Mouse (Mus musculus): ENCODE results near the gene Gpr37l1.
A peak's percentile ranks its signal among the peaks of the same experiment; 100 is the strongest.
"Not testable (repeated sequence)": the region's sequence is repeated elsewhere in the genome, so short reads cannot be mapped to it uniquely, and the experiment has no call there.

The Gpr37l1 gene

DNA sequence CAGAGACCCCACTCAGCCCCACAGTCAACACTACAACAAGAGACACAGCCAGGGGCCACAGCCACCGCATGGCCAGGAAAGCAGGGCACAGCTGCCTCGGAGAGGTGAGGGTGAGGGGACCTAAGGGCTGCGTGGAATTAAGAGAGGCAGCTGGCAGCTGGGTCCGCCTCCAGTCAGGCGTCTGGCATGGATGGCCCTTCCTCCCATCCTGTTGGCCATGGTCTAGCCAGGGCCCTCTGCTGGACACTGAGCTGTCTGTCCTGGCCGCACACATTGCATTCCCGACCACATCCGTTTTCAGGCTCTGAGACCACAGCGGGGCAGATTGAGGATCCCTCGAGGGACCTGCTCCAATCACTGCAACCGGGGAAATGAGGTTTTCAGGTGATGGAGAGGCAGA lies at the start of gene Gpr37l1:
Gpr37l1 (minus strand) TSS at position 247 of the 400 bp plus-strand sequence.
- DNase-seq, result no peak

DNA sequence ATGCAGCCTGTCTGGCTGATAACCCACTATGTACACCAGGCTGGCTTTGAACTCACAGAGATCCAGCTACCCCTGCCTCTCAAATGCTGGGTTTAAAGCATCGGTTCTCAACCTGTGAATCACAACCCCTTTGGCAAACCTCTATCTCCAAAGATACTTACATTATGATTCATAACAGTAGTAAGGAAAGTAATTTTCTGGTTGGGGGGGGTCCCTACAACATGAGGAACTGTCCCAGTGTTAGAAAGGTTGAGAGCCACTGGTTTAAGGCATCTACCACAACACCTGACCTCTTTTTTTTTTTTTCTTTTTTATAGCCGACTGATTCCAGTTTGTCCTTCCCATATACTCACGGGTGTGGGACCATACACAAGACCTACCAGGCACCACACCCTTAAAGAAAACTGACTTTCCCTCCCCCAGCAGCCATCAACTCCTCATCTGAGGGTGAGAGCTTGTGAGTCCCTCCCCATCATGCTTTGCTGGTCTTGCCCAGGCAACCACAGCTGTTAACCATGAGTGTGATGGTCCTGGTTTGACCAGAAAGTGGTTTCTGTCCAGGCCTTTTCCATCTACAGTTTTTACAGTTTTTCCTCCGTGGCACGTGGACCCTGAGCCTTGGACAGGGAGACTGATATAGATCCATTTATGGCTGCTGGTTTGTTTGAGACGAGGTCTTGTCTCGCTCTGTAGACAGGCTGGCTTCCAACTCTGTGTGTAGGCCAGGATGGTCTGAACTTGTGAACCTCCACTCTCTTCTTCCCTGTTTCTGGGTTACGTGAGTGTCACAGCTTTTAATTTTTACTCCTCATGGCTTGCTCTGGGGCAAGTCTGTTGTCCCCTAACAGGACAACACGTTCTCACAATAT lies 46.5 kb upstream of the Gpr37l1 start:
- DNase-seq, result no peak

DNA sequence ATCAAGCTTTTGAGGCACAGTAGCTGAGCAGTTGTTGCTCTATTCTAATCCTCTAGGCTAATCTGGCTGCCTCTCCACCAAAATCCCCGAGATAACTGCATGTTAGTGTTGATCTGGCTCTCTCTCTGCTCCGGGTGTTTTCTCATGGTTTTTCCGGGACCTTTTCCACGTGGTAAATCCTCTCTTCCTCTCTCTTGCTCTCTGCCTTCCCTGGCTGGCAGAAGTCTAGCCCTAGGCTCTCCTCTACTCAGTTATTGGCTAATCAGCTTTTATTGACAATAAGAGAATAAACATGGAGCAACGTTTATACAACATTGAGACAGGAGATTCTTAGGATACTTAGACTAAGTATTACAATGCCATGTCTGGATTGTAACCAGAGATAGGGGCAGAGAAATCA lies 42.9 kb upstream of the Gpr37l1 start:
- no peak for DNase-seq

DNA sequence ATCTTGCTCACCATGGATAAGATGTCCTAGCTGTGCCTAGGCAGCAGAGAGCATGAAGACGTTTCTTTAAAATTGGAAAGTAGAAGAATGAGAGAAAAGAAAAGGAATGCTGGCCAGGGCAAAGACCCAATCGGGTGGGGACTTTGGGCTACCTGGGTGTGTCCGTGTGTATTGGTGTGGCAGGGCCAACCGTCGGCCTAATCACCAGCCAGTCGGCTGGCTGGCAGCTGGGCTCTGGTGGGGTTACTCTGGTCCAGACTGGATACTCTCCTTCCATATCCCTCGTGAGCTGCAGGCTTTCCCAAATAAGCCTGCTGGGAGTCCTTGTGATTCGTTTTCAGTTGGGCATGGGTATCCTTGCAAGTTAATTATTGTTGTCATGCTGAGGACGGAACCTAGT lies 41.2 kb upstream of the Gpr37l1 start:
- DNase-seq, result no peak

DNA sequence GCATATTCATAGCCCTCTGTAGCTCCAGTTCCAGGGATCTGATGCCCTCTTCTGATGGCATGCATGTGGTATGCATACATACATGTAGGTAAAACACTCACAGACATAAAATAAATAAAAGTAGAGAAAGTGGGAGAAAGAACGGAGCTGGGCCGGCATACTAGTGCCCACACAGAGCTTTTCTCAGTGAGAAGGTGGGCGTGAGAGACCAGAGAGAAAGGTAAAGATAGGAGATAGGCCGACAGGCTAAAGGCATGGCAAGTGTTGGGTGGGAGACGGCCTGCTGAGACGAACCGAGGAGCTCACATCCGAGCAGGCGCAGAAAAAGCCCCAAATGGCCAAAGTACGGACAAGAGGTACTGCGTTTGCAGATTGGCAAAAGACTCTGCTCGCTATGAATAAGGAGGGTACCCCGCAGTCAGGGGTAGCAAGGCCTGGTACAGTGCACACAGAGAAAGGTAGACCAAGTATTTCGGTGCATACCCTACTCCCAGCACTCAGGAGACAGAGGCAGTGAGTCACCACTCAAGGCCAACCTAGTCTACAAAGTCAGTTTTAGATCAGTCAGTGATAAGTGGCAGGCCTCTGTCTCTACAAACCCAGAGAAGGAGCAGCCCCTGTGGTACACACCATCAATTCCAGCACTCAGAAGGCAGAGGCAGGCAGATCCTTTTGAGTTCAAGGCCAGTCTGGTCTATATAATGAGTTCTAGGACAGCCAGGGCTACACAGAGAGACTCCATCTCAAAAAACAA lies 39.3 kb upstream of the Gpr37l1 start:
- no peak for DNase-seq

DNA sequence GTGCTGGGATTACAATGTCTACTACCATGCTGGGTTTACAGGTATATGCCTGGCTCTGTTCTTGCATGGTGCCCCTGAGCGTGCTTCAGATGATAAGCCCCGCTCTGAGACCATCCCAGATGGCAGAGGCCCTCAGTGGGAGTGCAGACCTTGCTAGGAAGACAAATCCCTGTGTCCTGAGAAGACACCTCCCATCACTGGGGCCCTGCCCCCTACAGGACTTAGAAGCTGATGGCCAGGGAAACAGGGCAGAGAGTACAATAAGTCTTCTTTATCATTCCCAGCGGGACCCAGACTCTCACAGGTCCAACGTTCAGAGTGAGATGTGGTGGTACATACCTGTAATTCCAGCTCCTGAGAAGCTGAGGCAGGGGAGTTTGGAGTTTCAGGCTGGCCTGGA lies 37.8 kb upstream of the Gpr37l1 start:
- DNase-seq, result no peak

DNA sequence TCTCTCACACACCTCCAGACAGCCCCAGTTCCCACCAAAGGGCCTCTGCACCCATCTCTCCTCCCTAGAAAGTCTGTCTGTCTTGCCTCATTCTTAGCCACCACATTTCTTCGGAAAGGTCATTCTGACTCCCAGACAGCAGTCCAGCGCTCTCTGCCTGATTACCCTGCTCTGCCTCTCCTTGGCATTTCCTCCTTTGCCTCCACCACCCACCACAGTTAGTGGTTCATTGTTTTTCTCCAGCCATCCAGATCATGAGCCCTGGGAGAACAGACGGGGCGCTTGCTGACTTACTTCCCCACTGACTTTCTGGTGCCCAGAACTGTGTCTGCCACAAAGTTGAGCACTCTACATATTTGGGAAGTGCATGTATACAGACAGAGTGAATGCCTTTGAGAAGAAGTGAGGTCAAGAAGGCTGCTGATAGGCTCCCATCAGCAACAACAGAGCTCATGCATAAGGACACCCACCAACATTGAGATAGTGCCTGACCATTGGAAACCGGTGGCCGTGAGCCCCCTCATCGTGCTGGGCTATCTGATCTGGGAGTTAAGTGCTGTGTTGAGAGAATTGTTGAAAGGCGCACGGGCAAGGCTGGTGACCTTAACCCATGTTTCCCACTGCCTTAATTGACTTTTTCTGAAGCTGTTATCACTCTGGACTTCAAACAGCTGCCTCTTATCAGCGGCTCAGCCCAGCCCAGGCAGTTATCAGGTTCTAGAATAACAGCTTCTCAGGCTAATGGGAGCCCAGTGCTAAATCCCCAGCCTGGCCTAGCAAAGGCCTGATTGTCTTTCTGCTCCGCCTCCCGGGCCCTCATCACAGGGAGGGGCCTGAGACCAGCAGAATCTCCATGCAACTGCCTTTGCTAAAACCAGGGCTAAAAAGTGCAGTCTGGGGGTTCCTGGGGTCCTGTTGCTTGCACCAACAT lies 37.0 kb upstream of the Gpr37l1 start:
- DNase-seq, result peak in 1 of 2 experiments; percentile 33

DNA sequence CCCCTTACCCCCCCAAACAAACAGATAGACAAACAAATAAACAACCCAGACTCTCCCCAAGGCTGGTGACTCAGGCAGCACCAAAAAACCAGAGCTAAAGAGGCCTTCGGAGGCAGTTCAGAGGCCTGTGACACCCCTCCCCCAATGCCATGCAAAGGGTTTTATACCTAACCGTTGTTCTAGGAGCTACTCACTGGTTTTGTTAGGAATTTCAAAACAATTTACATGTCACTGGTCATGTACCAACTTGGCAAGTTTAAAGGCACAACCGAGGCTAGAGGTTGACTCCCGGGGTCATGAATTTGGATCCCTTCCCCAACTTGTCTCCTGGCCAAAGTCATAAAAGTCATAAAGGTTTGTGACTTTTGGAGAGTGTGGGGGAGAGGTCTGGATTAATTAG lies 32.9 kb upstream of the Gpr37l1 start:
- DNase-seq, result no peak

DNA sequence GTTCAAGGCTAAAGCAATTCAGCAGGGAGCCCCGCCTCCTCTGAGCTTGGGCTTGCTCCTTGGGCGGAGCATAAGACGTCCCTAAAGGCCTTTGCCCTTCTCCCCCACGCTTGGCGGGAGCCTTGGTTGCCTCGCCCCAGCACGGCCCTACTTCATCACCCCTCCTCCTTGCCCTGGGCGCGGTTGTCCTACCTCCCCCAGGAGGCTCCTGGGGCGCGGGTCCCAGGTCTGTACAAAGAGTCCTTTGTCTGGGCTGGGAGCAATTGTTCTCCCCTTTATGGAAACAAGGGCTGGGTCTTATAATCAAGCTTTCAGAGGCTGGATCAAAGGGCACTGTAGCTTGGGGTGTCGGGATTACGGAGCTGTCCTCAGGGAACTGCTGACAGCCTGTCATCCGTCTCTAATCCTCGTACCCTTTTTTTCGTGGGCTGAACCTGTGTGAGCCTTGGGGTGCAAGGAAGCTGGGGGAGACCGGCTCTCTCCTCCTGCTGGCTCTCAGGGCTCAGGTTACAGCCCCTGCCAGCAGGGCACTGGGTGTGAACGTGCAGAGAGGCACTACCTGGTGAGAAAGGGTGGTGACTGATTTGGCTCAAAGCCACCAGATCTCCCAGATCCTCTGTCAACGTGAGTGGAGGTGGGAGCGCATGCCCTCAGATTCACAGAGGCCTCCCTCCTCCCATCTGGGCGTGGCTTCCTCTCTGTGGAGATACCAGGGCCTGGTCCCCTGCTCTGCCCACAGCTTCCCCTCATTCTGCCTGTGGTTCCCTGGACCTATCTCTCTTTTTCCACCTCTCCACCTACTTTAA lies 31.7 kb upstream of the Gpr37l1 start:
- DNase-seq, result peak; percentile 23 to 52

DNA sequence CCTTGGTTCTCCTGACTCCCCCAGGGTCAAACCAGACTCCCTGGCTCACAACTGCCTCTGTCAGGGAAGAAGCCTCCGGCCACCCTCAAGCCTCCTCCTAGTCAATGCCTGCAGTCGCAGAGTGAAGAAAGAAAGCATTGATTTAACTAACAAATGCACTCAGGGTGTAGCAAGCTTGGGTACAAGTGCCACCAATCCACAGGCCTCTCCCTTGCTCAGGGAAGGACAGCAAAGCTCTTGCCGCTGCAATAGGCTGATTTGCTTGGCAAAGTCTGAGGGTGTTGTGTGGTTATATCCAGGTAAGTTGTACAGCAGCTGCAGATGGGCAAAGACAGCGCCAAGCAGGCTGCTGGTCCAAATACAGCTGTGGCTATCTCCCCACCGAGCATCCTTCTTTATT lies 30.9 kb upstream of the Gpr37l1 start:
- DNase-seq, result no peak

DNA sequence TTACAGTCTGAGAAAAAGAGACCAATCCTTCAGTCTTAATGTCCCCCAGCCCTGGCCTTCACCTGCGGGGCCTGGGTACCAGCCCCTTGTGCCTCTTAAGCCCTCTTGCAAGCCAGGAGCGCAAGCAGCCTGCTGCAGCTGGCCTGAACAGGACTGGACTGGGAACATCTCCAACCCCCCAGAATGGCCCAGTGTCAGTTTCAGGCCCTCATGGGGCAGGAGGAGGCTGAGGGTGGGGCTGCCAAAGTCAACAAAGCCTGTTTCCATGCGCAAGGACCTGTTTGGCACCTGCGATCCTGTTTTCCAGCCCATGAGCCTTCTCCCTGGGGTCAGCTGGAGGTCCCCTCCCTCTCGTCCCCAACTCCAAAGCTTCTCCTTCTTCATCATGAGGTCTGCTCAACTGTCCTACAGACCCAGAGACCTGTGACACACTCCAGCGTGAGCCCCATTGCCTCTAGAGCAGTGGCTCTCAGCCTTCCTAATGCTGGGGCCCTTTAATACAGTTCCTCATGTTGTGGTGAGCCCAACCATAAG lies 28.5 kb upstream of the Gpr37l1 start:
- DNase-seq, result no peak

DNA sequence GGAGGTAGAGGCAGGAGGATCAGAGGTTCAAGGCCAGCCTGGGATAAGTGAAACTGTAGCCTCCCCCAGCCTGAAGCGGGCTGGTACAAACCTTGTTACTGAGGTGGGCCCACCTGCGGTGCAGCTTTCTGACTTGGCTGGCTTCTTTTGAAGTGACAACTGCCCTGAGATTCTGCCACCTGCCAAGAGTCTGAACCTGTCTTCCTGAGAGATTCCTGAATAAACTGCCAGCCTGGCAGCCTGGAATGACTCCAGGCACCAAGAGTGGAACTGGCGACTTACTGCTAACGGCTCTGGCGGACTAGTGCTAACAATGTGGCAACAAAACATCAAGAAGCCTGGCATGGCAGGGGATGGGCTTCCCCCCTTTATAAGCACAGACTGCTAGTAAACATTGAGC lies 26.9 kb upstream of the Gpr37l1 start:
- DNase-seq, result not testable (repeated sequence)

DNA sequence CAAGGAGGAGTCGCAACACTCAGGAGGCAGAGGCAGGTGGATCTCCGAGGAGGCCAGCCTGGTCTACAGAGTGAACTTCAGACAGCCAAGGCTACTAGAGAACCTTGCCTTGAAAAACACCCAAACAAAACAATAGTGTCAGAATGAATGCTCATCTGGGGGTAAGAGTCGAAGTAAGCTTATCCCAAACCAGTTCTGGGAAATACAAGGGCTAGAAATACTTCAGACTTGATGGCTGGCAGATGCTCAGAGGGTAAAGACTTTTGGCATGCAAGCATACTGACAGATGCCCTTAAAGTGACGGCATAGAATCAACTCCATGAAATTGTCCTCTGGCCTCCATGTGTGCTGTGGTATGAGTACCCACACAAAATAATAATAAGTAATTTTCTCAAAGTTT lies 21.7 kb upstream of the Gpr37l1 start:
- DNase-seq, result no peak

DNA sequence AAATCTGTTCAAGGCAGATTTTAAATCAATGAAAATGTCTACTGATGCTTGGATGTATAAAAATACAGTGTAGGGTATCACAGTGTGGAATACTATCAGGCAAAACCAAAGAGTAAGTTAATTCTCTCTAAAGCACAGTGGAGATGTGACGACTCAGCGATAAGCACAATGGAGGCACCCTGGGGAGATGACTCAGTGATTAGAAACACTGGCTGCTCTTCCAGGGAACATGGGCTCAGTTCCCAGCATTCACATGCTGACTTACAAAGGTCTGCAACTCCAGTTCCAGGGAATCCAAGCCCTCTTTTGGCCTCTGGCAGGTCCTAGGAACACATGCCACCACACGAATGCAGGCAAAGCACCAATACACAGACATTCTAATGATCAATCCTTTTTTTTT lies 20.7 kb upstream of the Gpr37l1 start:
- DNase-seq, result no peak

DNA sequence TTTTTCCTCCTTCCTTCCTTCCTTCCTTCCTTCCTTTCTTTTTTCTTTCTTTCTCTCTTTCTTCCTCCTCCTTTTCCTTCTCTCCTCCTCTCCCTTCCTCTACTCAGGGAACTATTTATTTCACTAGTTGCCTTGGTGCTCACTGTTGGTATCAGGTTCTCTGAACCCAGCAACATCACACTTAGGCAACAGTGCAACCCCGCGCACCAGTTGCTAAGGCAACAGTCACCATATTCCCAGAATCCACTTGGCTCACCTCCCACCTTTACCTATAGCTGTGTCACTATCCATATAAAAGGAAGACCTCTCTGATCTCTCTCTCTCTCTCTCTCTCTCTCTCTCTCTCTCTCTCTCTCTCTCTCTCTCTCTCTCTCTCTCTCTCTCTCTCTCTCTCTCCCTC lies 19.5 kb upstream of the Gpr37l1 start:
- DNase-seq, result not testable (repeated sequence)

DNA sequence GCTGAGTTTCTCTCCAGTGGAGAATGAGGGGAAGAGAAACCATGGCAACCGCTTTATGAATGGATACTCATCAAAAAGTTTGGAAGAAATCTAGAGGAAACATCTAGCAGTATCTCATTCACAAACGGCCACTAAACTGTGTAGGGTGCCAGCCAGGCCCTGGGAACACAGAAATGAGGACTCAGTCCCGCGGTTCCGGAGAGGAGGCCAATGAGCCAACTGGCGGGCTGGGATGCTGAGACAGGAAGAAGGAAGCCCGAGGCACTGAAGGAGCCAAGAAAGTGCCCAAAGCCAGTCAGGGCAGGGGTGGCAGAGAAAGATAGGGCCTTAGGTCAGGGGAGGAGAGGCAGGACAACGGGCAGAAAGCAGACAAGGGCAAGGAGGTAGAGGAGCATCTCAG lies 18.9 kb upstream of the Gpr37l1 start:
- DNase-seq, result no peak

DNA sequence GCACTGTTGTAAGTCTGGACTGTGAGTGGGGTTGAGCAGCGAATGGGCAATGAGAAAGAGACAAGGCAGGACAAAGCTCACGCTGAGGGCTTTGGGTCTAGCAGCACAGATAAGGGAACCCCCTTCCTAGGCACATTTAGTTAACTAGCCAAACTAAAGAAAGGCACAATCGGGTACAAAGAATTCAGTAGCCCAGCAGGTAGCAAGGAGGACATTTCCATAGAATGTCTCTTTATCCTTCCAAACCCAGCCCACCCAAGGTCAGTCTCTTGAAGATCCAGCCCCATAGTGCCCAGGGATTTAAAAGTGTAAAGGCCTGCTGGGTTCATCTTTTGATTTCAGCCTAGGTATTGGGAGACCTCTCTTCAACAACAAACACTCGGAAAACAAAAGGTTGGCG lies 18.5 kb upstream of the Gpr37l1 start:
- DNase-seq, result no peak

DNA sequence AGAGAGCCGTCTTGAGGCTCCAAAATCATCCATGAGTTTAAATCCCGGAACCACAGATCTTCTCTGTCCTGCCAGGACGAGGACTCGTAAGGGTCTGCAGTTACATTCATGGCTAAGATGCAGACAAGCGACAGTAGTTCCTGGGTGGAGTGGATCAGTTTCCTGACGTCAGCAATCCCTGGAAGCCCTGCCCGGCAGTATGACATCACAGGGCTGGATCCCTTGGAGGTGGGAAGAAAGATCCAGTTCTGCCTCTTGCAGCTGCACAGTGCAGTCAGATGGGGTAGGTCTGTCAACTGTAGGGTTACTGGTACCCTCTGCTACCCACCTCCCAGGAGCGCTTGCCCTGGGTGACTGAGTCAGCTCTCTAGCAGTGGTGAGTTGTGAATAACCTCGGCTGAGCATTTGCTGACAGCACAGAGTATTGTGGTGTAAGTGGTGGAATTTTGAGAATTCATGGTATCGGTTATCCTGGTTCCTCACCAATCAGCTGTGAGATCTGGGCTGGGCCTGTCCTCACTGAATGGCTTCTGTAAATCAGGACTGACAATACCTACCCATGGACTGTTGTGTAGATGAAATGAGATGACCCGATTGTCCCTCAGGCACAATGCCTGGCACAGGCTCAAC lies 16.6 kb upstream of the Gpr37l1 start:
- no peak for DNase-seq

DNA sequence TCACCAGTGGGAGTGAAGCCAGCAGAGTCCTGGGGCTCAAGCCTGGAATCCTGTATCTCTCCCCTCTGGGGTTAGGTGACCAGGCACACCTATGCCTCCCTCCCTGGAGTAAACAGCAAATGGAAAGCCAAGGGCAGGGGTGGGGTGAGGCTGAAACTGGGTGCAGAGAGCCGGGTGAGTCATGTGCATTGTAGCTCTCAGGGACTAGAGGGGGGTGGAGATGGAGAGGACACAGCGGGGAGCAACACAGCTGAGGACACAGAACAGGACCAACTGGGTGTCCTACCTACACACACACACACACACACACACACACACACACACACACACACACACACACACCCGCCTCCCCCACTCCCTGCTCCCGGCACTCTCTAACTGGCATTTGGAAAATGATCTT lies 16.0 kb upstream of the Gpr37l1 start:
- DNase-seq, result no peak

DNA sequence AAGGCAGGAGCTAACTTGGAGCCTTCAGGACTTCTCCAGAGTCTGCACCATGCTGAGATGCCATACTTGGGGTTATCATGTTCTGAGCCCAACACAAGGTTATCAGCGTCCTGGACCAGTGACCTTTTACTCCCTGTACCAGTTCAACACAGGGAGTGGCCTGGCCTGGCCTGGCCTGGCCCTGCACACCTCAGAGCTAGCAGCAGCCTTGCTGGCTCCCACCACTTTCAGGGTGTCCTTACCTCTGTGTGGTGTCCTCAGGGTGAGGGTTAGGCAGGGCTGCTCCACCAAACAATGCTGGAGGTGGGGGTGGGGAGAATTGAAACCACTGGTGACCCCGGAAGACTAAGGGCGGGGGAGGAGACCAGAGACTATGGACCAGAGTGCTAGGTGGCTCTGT lies 15.5 kb upstream of the Gpr37l1 start:
- DNase-seq, result no peak

DNA sequence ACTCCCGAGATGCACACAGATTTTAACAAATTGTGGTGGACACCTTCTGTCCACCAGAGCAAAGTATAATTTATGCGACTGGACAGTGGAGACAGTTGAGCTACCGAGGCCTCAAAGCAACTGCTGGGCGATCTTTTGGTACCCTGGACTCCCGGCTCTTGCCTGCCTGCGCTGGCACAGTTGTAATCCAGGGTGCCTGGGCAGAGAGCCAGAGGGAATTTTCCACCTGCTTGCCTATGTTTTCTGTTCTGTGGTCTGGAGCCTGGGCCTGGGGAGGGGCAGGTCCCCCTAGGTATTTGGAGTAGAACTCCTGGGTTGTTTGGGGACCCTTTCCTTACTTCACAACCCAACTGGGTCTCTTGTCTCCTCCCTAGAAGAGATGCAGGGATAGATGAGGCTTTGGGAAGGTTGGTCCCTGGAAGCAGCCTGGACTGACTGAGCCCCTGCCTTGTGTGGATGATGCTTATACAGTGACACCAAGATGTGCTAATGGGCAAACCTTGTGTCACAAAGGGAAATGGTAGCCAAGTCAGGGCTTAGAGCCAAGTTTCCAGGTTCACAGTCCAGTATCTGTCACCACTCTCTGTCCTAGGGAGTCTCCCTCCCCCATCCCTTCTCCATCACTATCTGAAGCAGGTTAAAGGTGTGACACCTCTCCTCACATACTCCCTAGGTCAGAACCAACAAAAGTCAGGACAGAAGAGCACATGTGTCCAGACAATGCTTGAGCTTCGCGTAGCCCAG lies 14.6 kb upstream of the Gpr37l1 start:
- DNase-seq, result no peak
